Mouse (Mus musculus): Measurements from ENCODE around the gene Ephx3.

Ephx3 gene

DNA sequence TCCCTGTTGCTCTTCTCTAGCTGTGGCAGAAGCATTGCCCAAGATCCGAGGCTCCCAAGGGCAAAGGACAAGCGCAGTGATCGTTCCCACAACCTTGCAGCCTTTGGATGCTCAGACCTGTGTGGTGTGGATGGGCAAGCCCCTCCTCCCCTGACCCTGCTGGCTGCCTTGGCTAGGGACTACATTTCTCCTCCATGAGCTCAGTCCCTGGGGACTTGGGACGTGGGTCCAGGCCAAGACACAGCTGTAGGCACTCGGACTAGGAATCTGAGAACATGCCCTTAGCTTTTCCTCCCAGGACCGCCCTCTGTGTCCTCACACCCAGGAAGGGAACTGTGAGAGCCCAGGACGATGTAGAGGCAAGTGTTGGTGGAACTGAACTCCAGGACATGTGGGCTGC, 16.2 kb downstream of the Ephx3 start:
- no peak for DNase-seq (ENCODE audit: low spot score in 2 of 2)

- DNase-seq (ENCODE audit: low spot score in 2 of 2), result no peak
Observed at GRCm38 (mm10) chr17:32172485-32172884, 16.9 kb downstream of the Ephx3 start.

- no peak for DNase-seq (ENCODE audit: low spot score in 2 of 2)
Observed at GRCm38 (mm10) chr17:32169518-32170225, 19.7 kb downstream of the Ephx3 start.

- DNase-seq (ENCODE audit: low spot score in 2 of 2), result no peak
Observed at GRCm38 (mm10) chr17:32166687-32167086, 22.7 kb downstream of the Ephx3 start, which contains the start of gene Notch3. Gene Notch3, minus strand, starts transcription at chr17:32166852.

DNA sequence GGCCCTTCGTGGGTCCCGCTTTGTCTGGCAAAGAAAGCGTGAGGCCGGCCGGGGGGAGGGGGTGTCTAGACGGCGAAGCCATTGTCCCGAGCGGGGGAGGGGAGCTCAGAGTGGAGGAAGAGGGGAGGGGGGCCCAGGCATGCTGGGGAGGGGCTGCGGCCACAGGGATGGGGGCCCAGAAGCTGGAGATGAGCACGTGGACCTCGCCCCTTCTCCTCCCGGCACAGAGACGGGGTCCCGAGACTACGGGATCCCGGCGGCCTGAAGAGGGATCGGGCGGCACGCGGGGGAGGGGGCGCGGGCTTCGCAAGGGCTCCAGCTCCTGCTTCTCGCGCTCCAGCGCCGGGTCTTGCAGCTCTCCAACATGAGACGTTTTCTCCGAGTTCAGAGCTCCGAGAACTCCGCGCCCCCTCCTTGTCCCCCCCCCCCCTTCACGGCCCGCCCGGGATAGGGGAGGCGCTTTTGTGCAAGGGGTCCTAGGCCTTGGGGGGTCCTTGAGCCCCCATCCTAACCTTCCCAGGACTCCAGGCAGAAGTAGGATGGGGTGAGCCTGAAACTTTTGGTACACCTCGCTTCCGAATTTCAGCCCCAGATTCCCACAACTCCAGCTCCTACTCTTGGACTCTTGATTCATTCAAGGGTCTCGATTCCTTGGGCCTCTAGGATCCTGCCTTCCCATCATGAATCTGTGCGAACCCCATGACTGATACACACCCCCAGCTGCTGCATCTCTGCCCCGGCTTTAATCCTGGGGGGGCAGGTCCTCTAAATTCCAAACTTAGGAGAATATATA, 23.4 kb downstream of the Ephx3 start:
- no peak for DNase-seq (ENCODE audit: low spot score in 2 of 2)

GRCm38 (mm10) chr17:32165266-32165802, 24.0 kb downstream of the Ephx3 start:
- DNase-seq (ENCODE audit: low spot score in 2 of 2), result no peak

DNA sequence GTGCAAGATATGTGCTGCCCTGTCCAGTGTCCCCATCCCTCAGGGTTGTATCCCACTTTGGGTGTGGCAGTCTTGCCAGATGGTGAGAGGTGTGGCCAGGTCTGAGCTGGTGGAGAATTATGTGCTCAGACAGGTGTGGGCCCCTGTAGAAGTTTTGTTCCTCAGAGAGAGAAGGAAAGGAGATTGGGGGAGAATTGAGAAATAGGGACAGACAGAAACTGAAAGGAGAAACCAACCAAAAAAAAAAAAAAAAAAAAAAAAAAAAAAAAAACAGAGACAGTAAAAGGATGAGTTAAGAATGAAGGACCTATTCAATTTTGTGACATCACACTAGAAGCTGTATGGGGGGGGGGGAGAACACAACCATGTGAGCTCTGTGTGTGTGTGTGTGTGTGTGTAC, 24.6 kb downstream of the Ephx3 start:
- DNase-seq (ENCODE audit: low spot score in 2 of 2), result no peak

DNA sequence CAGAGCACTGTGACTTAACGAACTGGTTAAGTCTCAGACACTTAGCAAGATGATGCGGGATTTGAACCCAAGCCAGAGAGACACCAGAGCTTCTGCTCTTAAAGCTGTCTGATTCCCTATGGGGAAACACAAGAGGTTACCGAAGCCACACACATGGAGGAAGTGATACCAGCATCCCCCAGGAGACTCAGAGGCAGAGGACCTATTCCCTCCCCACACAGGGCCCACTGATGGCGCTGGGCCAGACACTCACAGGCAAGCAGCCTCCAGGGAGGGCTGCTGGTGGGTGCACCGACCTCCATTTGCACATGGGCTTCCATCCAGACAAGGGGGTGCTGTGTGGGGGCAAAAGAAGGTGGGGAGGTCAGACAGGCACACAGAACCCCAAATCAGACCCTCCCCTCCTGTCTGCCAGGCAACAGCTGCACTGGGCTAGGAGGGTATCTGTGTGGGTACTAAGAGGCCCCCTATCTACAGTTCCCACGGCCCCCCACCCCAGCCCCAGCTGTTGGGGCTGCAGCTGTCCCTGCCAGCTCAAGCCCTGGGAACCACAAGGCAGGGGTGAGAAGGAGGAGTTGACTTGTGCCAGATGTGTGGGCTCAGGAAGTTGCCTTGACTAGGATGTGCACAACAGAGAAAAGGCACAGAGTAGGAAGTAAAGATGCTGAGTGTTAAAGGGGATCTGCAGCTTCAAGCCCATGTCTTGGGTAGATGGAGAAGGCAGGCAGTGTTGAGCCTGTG, 25.3 kb downstream of the Ephx3 start:
- no peak for DNase-seq (ENCODE audit: low spot score in 2 of 2)

DNA sequence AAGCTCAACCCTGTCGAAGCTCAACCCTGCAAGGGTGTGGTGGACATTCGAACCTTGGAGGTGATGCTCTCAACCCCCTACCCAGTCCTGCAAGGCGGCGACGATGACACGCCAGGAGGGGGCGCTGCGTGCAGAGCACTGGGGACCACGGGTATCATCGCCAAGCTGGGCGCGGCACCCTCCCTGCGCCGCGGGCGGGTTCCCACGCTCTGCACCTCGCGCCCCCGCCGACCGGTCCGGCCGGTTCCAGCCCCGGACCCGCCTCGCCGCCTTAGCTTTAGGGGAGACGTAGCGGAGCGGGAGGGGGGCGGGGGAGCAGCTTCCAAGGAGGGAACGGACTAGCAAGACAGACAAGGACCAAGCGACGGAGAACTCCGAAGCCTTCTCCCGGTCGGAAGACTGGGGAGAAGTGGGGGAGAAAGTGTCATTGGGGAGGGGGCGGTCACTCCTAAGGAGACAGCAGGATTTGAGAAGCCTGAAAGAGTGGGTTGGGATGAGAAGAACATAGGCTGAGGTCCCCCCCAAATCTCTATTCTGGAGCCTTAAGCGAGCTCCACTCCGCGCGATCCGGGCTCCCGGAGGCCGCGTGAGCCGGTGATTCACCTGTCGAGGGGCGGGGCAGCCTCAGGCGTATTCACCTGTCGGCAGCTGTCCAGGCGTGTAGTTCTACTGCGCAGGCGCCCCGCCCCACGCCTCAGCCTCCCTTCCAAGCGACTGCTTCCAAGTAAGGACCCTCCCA, 27.1 kb downstream of the Ephx3 start:
- peak; percentile 47 to 52 for DNase-seq (ENCODE audit: low spot score in 2 of 2)

DNA sequence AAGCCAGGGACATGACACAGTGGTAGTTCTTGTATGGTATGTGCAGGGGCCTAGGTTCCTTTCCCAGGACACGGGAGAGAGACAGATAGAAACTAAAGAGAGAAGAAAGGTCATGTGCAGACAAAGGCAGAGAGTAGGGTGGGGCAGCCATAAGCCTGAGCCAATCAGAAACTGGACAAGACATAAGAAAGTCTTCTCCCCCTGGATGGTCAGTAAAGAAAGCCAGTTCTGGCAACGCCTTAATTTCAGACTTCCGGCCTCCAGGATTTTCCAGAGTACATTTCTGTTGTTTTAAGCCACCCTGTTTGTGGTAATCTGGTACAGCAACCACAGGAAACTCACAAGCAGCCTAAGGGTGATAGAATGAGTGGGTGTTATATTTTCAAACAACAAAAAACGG, 28.5 kb downstream of the Ephx3 start:
- no peak for DNase-seq (ENCODE audit: low spot score in 2 of 2)

GRCm38 (mm10) chr17:32158841-32159240, 30.5 kb downstream of the Ephx3 start:
- no peak for DNase-seq (ENCODE audit: low spot score in 2 of 2)

GRCm38 (mm10) chr17:32146718-32147117, 42.6 kb downstream of the Ephx3 start:
- DNase-seq (ENCODE audit: low spot score in 2 of 2), result peak; percentile 31 to 32

DNA sequence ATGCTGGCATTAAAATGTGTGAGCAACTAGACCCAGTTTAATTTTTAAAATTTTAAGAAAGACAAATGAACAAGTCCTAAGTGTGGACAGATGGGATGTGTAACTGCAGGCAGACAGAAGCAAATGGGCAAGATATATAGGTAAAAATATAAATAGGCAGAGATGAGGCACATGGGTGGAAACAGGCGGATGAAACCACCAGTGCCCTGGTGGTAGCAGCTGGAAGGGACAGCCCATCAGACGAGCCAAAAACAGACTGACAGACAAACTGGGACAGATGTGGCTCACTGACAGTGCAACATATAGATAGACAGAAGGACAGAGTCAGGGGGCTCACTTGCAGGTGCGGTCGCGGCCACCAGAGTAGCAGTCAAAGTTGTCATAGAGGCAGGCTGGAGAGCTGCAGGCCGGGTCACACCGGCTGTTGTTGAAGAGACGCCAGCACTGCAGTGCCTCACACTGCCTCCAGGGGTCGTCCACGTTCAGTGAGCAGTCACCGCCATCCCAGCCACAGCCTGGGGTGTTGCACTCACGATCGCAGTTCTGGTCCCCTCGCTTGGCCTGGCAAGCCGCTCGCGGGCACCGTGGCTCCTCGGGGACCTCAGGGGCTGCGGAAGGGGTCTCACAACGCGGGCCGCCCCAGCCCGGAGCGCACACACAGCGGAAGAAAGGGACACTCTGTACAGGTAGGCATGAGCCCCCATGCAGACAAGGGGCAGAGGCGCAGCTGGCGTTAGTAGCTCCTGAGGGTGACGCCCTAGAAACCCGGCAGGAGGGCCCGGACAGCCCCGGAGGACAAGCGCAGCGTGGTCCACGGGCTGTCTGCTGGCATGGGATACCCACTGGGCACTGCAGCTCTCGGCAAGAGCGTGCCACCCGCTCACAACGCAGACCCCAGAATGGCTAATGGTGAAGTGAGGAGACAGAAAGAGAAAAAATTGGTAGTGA, 46.2 kb downstream of the Ephx3 start:
- peak; percentile 82 to 84 for DNase-seq (ENCODE audit: low spot score in 2 of 2)

DNA sequence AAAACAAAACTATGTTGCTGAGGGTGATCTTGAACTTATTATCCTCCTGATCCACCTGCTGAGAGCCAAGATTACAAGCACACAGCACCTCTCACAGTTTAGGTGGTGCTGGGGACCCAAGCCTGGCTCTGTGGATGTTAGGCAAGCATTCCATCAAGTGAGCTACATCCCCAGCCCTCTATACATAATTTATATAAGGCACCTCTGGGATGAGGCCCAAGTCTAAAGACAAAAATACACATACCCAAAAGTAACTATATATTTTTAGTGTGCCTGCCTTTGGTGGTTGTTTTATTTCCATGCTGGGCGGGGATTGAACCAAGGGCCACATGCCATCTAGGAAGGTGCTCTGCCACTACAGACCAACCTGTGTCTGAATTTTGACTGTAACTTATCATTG, 47.1 kb downstream of the Ephx3 start:
- DNase-seq (ENCODE audit: low spot score in 2 of 2), result no peak

Data from right cerebral cortex, adult 2 months (tissue).